Mouse (Mus musculus) mouse embryonic stem cell (cell line): ENCODE measurements around the gene Sorcs3.

Source experiments
- in situ Hi-C, 2 experiments: fragments of 300-500 bp; cut with MboI; formaldehyde crosslinking; loops; 1 replicate in 1 of 2; 3 replicates in 1 of 2; pipeline ENCODE4 v1.14.3; 2019 to 2020; ENCODE audit warnings: low sequenced_read_pairs in 2 of 2, low pct_unique_long_range_greater_than_20kb in 1 of 2, mixed read lengths in 1 of 2; ENCODE audit not compliant: unreplicated experiment in 1 of 2

Sorcs3 gene

DNA sequence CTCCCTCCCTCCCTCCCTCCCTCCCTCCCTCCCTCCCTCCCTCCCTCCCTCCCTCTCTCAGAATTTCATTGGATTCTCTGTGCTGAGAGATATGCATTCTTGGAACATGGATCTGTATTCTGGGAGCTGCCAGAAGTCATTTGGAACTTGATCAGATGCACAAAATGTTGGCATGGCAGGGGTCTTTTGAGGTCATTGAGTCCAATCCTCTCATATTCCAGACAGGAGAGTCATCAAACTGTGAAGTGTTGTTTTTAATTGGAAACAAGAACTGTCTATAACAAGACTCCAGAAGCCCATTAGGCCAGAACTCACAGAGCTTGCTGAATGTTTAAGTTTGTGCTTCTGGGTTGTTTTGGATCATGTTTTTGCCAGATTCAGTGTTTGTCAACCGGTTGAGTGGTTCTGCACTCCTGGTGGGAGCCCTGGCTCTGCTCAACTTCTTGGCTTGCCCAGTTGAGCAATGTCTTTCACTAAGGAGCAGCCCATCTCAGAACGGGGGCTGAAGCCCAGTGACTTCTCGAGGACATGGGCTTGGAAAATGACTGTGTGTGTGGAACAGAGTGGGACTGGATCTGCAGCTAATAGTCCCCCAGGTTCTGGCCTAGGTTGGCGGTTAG is 264.1 kb downstream of the Sorcs3 start:
- in situ Hi-C loops = no loop called here

DNA sequence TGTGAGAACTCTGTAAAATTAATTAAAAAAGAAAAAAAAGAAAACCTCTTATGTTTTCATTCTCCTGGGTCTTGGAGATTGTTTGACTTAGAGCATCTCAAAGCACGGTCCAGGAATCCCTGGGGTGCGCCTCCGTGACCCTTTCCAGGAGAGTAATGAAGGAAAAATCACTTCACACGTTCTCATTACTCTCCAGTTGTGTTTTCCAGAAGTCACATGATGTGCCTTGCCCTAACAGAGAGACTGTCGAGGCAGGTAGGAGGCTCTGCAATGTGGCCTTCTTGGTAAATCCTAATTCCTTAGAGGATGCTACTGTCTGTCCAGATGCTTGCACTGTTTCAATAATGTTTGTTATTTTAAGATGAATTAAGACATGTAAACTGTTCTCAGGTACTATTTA is 266.1 kb downstream of the Sorcs3 start:
- in situ Hi-C loops = no loop called here

DNA sequence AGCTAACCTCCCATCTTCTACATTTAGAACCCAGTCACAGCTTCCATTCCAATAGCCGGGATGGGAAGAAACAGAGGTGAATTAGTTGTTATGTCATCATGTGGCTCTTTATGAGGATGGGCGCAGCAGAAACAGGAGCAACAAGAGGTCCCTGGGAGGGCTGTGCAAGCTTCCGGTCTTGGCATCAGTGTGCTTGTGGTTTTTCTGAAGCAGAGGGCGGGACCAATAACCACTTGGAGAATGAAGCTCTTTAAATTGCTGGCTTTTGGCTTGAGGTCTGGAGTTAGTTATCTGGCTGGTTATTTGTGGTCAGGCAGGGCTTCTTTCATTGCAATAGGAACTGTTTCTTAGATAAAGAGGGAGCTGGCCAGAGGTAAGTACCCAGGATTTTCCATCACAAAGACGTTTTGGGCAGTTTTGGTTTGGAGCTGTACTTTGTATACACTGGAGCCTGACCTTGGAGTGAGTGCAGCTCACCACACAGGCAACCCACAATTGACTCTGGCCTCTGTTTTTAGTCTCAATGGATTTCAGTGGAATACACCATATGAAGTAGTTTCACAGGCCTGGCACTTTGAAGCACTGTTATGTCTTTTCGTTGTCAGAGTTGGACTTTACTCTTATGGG is 270.1 kb downstream of the Sorcs3 start:
- in situ Hi-C loops = no loop called here

DNA sequence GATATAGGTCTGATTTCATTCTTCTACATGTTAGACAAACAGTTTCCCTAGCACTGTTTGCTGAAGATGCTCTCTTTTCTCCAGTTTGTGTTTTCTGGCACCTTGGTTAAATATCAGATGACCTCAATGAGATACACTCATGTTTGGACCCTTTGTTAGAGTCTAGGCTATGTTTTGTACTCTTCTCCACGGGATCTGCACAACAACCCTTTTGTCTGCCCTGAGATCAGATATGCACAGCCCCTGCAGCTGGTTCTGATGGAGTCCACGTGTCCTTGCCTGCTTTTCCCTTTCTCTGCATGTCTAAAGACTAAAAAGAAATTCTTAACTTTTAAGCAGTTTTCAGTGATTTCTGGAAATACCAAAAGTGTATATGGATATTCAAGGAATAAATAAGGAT is 273.0 kb downstream of the Sorcs3 start:
- in situ Hi-C loops = no loop called here

DNA sequence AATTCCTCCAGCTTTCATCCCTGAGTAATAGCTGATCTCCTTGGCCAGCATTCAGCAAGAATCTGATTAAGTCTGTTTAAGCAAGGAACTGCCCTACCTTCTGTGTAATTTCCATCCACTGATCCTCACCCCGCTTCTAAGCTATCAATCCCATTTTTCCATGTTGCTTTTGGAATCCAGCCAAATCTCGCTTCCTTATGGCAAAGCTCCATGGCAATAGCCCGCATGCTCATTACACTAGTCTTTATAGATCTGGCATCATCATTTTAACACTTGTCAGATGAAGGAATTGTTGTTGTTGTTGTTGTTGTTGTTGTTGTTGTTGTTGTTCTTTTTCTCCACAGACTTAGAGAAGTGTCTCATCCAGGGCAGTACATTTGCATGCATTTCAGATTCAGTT is 277.1 kb downstream of the Sorcs3 start:
- in situ Hi-C loops = no loop called here

DNA sequence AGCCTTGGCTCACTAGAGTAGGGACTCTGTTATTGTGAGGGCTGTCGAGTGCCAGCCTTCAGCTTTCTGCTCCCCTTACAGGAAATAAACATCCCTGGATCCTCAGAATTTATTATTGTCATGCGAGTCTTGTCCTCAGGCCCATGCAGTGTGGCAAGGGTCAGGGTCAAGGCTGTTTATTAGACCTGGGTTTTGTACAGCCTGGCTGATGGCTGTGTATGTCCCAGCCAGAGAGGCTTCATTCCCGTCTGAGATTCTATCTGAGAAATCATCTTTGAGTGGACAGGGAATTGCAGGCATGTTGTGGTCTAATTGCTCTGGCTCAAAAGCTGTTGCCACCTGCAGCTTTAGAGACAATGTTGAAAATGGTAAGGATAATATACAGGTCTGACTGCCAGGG is 285.3 kb downstream of the Sorcs3 start:
- in situ Hi-C loops = no loop called here

DNA sequence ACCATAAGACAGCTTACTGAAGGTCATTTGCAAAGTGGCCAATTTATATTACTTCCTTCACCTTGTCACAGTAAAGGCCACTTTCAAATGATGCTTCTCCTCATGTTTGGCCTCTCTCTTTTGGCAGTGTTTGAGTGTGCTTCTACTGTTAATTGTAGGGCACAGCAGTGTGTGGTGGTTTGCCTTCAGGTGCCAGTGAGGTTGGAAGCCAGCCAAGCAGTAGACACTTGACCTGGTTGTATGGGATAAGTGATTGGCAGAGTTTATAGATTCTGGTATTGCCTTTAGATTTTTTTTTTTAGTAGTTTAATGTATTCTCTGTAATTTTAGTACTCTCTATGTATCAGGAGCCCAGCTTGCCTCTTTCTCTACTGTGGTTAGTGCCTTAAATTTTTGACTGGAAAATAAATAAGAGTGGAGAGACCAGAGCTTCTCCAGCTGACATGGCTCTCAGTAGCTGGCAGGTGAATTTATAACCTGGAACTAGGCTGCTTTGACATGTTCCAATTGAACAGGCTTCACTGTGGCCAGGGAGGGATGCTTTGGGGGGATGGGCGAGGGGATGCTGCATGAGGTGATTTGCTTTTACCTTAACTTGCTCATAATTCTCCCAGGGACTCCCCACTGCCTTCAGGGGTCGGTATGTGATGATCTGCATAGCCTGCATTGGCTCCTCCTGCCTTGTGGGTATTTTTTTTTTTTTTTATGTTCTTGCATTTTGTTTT is 298.2 kb downstream of the Sorcs3 start:
- in situ Hi-C loops = no loop called here

DNA sequence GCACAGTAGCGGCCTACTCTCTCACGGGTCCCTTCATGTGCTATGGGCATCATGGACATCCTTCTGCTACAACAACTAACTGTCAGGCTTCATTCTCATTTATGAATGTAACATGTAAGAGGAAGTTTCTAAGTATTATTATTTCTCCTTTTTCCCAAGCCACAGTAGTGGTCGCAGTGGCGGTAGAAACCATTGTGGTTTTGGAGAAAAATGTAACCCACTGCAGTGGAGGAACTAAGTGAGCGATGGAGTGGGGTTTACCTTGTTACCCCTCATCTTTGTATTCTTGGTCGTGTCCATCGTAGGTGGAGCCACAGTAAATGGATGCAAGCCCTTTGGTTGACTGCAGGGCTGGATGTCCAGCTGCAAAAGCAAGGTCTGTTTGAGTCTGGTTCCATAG is 318.0 kb downstream of the Sorcs3 start:
- in situ Hi-C loops = no loop called here

DNA sequence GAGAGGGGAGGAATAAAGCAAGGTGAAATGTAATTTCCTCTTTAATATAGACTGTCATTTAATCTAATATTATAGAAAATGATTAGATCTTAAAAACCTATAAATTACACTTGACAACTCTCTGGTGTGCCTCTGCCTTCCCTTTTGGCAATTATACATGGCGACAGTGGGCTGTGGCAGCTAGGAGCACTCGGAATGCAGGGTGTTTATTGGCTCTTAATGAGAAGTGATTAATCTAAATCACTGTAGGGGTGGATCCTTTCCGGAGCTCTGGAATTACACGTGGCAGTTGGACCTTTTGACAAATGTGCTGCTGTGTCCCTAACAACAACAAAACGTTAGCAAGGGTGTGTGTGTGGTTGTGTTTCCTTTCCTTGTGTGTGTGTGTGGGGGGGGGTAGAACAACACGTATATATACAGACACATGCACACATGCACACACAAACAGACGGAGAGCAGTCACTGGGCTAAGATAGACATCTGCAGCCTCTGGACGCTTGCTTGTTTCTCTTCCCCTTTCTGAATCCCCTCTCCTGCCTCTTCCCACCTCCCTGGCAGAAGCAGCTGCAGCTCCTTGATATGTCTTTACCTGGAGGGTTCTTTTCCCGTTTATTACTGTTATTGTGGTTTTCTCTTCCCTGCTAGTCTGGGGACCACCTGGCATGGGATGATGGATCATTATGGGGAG is 318.8 kb downstream of the Sorcs3 start:
- in situ Hi-C loops = no loop called here

DNA sequence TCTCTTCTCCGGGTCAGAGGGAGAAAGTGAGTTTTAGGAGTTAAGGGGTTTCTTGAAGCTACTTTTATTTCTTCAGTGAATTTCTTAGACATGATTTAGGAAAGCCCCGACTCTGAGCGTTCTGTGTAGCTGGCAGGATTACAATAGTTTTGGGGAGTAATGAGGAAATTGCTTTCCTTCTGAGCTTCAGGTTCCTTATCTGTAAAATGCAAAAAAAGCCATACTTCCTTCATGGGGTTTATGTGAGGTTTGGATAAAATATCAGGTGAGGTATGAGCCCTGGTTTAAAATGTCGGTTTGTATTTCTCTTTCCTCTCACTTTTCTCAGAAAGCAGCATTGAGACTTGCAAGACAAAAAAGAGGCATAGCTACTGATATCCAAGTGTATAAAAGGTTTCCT is 327.8 kb downstream of the Sorcs3 start:
- in situ Hi-C loops = no loop called here

DNA sequence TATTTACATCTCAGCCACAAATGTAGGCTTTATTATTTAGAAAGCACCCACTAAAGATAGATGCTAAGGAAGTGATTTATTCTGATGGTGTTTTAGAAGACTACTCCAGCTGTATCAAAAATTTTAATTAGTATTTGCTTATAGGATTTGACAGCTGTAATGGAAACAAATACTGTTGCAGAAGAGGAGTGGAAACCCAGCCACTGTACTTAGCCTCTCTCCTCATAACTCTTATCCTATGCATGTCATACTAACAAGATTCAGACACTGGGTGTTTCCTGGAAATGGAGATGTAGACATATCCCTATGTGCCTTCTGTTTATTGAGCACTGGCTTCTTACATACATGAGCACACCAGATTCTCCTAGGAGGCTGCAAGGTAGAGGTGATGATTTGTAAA is 338.5 kb downstream of the Sorcs3 start:
- in situ Hi-C loops = no loop called here

DNA sequence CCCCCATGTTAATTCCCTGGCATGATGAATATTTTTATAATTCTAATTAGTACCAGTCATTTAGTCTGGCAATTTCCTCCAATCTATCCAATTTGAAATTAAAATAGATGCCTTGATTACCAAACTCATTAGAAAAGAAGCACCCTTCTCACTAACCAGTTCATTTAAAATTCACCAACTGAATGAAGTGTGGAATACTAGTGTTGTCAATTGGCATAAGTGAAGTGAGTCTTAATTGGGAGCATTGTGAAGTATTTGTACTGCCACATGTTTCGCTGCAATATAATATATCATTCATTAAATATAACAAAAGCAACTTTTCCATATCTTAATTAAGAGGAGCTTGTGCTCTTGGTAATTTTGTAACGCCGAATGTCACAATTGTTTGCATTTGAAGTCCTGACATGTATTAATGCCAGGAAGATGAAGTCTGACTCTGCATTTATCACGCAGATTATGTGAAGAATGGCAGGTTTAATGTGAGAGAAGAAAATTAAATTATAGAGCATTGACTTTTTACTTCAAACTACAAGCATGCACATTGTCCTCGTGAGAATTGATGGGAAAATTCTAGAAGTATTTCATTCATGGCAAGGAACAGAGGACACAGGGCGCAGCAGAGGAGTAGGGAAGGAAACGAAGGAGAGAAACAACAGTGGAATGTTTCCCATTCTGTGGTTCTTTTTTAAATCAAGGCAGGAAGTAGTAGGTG is 339.8 kb downstream of the Sorcs3 start:
- in situ Hi-C loops = no loop called here

DNA sequence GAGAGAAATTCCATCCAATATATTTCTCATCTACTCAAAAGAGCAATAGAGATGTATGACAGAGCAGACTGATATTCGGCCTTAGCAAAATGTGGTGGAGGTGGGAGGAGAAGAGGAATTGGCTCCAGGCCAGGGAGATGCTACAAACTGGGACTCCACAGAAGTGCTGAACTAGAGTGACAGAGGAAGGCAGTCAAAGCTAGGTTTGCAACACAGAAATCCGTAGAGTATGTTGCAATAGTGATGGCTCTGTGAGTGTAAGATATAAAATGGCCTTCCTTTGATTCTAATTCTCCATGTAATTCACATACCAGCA is 340.3 kb downstream of the Sorcs3 start:
- in situ Hi-C loops = no loop called here

DNA sequence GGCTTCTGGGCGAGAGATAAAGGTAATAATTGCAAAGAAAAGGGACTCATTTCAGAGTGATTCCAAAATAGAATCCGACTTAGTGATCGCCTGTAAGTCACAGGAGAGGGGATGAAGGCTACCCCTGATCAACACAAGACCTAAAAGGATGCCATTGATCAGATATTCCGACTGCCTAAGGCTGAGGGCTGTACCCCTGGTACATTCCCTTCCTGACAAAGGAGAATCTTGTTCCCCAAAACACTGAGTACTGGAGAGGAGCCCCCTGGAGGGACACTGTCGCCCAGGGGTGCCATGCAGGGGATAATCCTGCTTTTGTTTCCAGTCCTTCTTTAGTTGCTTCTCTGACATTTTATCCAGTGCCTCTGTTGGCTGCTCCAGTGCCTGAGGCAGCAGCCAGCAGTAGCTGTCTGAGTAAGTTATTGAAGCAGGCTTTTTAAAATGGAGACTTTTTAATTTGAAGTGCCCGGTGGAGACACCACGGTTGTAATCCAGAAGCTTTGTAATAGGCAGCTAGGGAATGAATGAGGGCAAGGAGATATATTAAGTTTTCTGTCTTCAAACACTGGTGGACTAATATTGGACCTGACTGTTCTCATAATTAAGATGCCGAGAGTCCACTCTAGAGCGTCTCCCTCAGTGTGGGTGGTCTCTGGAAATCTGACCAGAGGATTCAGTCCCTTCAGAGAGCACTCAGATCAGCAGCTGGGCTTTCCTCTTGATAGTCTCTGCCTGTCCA is 342.5 kb downstream of the Sorcs3 start:
- in situ Hi-C loops = no loop called here

DNA sequence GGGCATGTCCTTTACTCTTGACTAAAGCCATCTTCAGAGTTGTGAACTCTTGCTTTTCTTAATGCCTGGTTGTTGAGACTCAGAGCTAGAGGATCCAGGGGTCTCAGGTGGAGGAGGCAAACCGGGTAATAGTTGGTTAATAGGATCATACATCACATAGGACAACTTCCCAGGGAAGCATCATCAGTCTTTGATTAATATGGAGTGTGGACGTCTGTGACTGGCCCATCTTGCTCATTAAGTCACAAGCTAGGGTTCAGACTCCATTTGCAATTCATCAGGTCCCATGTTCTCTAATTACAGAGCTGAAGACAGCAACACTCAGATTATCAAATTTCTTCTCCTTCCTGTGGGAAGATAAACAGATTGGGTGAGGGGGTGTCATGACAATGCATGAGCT is 353.6 kb downstream of the Sorcs3 start:
- in situ Hi-C loops = no loop called here

DNA sequence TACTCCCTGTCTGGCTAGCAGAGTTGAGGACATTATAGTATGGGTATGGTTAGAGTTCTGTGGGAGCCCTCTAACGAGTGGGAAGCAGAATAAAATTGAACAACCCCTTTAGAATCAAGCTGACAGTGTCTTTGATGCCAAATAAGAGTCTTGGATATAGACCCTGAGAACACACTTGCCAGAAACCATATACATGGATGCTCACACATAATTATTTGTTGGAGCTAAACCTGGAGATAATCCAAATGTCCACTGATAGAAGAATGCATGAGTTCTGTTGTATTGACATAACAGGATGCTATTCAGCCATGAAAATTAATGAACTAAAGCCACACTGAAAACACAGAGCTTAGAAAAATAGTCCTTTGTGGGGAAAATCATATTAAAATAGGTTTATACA is 369.9 kb downstream of the Sorcs3 start:
- in situ Hi-C loops = no loop called here

DNA sequence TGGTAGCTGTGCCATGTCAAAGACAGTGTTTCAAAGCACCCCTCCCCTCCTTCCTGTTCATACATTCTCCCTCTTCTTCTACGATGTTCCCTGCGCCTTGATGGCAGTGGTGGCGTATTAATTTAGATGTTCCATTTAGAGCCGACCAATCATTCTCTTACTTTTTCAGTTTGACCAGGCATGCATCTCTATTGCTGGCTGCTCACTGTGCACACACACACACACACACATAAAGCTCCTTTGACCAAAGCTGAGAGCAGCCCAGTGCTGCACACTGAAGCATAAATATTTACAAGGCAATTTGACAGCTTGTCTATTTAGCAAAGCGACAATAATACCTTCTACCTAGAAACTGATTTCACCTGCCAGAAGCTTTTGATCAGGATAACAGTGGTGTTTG is 371.3 kb downstream of the Sorcs3 start:
- in situ Hi-C loops = no loop called here

DNA sequence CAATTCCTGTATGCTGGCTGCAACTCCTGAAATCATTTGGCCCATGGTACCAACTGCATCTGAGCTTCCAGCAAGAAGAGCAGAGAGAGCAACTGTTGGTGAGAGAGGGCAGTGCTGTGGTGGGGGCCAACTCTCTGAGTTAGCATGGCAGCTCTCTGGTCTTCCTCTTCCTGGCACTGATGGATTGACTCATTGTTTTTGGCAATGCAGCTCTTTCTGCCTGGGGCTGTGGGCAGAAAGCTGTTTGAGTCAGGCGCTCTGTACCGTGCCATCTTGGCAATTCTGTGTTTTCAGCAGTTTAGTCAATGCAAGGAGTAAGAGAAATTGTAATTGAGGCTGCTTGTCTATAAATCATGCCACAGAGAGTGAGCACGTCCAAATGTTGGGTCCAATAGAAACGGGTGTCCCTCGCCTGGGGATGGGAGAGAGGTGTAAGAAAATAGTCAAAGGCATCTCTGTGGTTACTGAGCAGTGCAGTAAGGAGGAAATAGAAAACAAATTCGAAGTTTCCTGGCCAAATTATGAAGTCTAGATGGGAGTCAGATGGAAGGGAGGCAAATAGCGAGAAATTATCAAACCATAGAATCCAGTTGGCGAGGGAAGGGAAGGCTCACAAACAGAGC is 379.2 kb downstream of the Sorcs3 start:
- in situ Hi-C loops = no loop called here
